8 mouse cellular contexts compared by ENCODE assay signal in the genomic region with DNA sequence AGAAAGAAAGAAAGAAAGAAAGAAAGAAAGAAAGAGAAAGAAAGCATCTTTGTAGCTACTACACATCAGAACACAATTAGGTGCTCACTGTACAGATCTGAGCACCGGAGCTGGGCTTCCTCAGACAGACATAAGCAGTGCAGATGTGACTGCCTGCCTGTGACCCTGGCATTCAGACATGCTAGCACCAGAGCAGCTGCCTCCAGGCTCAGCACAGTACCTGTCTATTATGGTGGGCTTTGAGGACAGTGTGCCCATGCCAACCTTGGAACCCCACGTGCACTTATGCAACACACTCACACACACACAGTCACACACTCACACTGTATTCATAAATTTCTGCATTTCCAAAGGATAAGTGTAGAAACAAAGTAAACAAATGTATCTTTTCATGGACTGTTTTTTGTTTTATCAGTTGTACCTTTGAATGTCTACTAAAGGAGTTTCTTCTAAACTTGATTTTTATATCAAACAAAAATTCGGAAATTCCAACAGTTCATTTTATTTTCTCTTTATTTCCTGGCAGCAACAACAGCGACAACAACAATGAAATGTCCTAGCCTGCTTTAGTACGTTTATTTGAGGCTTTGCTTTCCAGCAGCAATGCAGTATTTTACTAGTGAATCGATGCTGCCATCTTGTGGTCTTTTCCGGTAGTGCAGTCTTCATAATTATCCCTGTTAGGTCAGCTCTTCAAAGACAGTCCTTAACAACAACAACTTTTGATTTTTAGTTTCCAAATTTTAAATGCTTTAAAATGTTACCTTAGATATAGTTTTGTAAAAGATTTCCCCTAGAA. TPM values are rescaled to one million over a fixed set of nuclear protein-coding genes. Genes with fewer than 3 reads are reported as not detected.
DNase-seq lines count a peak whose midpoint lies in the region; ATAC-seq and TF ChIP-seq lines count a peak whose summit lies in the region.

No protein-coding gene starts in this region.

- no peaks in the 10 kb centered on the region for H3K27me3 ChIP-seq in forebrain, embryonic 12.5 days
- no peaks in the 10 kb centered on the region for H3K27me3 ChIP-seq in hindbrain, embryonic 12.5 days
- H3K27me3 ChIP-seq in lung, embryonic 16.5 days (ENCODE audit: control insufficient read depth, insufficient read depth, low read depth, low read length) = no peaks in the 10 kb centered on the region

- H3K9me3 ChIP-seq in forebrain, embryonic 12.5 days = no peaks in the 10 kb centered on the region
- no peaks in the 10 kb centered on the region for H3K9me3 ChIP-seq in hindbrain, embryonic 12.5 days (replicated peaks)
- H3K9me3 ChIP-seq in lung, embryonic 16.5 days (ENCODE audit: control insufficient read depth, low read length) = no peaks in the 10 kb centered on the region

- peak; percentile 82 for ATAC-seq in forebrain, embryonic 12.5 days (ENCODE audit: low FRiP score)
- ATAC-seq in hindbrain, embryonic 12.5 days (ENCODE audit: low FRiP score) = peak; percentile 90
- ATAC-seq in lung, embryonic 16.5 days (ENCODE audit: low read depth) = peak; percentile 71

- peaks cover 7% of the 10 kb centered on the region; the same call in 1 of the 2 replicates for H3K4me1 ChIP-seq in forebrain, embryonic 12.5 days
- peaks cover 3% of the 10 kb centered on the region; the same call in 1 of the 2 replicates for H3K4me1 ChIP-seq in hindbrain, embryonic 12.5 days
- H3K4me1 ChIP-seq in lung, embryonic 16.5 days (replicated peaks; ENCODE audit: control insufficient read depth, insufficient read depth, low read length) = no peaks in the 10 kb centered on the region

- H3K4me2 ChIP-seq in forebrain, embryonic 12.5 days = no peak overlapping the region
- 0 out of 2 replicates have a peak overlapping the region, but pooled peaks have one; percentile 24 for H3K4me2 ChIP-seq in hindbrain, embryonic 12.5 days (replicated peaks)
- no peak overlapping the region for H3K4me2 ChIP-seq in lung, embryonic 16.5 days (ENCODE audit: low read depth, low read length)

- 0 out of 2 replicates have a peak, but pooled peaks cover 2% of the 10 kb centered on the region for H3K36me3 ChIP-seq in forebrain, embryonic 12.5 days (replicated peaks)
- no peaks in the 10 kb centered on the region for H3K36me3 ChIP-seq in hindbrain, embryonic 12.5 days
- H3K36me3 ChIP-seq in lung, embryonic 16.5 days (ENCODE audit: control insufficient read depth, insufficient read depth, low read length) = no peaks in the 10 kb centered on the region

- 0 out of 2 replicates have a peak overlapping the region, but pooled peaks have one; percentile 42 for H3K27ac ChIP-seq in forebrain, embryonic 12.5 days
- H3K27ac ChIP-seq in hindbrain, embryonic 12.5 days = peak overlapping the region; percentile 46; the same call in 1 of the 2 replicates
- H3K27ac ChIP-seq in layer of hippocampus, adult 2 months = peak overlapping the region; percentile 14; the same call in 1 of the 2 replicates
- no peak overlapping the region for H3K27ac ChIP-seq in lung, embryonic 16.5 days (ENCODE audit: low read length)

- H3K4me3 ChIP-seq in forebrain, embryonic 12.5 days (replicated peaks) = no peak overlapping the region
- H3K4me3 ChIP-seq in hindbrain, embryonic 12.5 days = no peak overlapping the region
- H3K4me3 ChIP-seq in layer of hippocampus, adult 2 months = no peak overlapping the region
- no peak overlapping the region for H3K4me3 ChIP-seq in lung, embryonic 16.5 days (ENCODE audit: low read length)

- peak; percentile 97 for TF ChIP-seq CTCF in layer of hippocampus, adult 2 months (conservative IDR thresholded peaks at IDR 0.05)

- peak; percentile 85 for DNase-seq in NIH3T3 (ENCODE audit: low read depth)
- peak; percentile 78 for DNase-seq in c-Kit-positive CD71-positive TER-119-positive erythroid progenitor cells, embryonic 14.5 days (ENCODE audit: low spot score)
- DNase-seq in layer of hippocampus, adult 2 months (ENCODE audit: low spot score in 2 of 2) = peak; percentile 57 to 78
- peak; percentile 94 for DNase-seq in retina, embryonic 14.5 days (ENCODE audit: low spot score)
- DNase-seq in yolk sac, embryonic 10.5 days (ENCODE audit: low spot score) = peak; percentile 35

- H3K9ac ChIP-seq in forebrain, embryonic 12.5 days = no peak overlapping the region
- H3K9ac ChIP-seq in hindbrain, embryonic 12.5 days = peak overlapping the region; percentile 9; the same call in 1 of the 2 replicates
- no peak overlapping the region for H3K9ac ChIP-seq in lung, embryonic 16.5 days (ENCODE audit: low read length)

- 8% methylated on average over 7 of the region's 7 CpGs for whole genome bisulfite sequencing in forebrain, embryonic 12.5 days
- 12% methylated on average over 7 of the region's 7 CpGs for WGBS in hindbrain, embryonic 12.5 days
- WGBS in lung, embryonic 16.5 days = 7% methylated on average over 7 of the region's 7 CpGs

RNA-seq across cellular contexts. Expression of a gene that starts 35.4 kb away (rescaled TPM):
- 47.5 and 48.3 TPM in 2 replicates for polyA plus RNA-seq in forebrain, embryonic 12.5 days (2016; fragmentation: Nextera tagmentation; extraction: Ambion mirVana)
- polyA plus RNA-seq in hindbrain, embryonic 12.5 days (2016; fragmentation: Nextera tagmentation; extraction: Ambion mirVana) = 44.1 and 47.0 TPM in 2 replicates
- 10 to 100 TPM; 25.6 to 26.9 TPM for total RNA-seq in layer of hippocampus, adult 2 months (2021)
- 24.1 and 24.5 TPM in 2 replicates for polyA plus RNA-seq in lung, embryonic 16.5 days (2015; fragmentation: Nextera tagmentation; extraction: Ambion mirVana)

Comparison
In these comparisons a context has a peak if more than half of its experiments do, and no peak if none do; other contexts are left out.
1. DNase-seq: peak in every context shown above with its lines; median percentile 94 in retina, embryonic 14.5 days; 85 in NIH3T3; 78 in c-Kit-positive CD71-positive TER-119-positive erythroid progenitor cells, embryonic 14.5 days; 68 in layer of hippocampus, adult 2 months; 35 in yolk sac, embryonic 10.5 days.